Mouse (Mus musculus): Measurements from ENCODE around the gene Atp8a2.
"Not testable (repeated sequence)": the region's sequence is repeated elsewhere in the genome, so short reads cannot be mapped to it uniquely, and the experiment has no call there.

Gene Atp8a2

DNA sequence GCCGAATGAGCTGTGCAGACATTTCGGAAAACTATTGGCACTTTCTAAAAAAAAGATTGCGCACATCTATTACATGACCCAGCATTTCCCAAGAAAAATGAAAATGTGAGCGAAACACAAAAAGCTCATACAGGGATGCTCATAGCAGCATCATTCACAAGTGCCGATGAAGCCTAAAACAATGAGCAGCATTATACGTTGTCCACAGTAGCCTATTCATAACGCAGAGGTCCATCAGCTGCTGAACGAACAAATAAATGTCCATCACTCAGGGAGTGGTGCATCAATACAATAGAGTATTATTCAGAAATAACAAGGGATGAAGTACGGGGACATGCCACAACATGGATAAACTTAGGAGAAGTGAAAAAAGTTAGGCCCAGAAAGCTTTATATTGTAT lies 416.6 kb downstream of the Atp8a2 start:
- DNase-seq (ENCODE audit: low spot score), result peak; percentile 12

DNA sequence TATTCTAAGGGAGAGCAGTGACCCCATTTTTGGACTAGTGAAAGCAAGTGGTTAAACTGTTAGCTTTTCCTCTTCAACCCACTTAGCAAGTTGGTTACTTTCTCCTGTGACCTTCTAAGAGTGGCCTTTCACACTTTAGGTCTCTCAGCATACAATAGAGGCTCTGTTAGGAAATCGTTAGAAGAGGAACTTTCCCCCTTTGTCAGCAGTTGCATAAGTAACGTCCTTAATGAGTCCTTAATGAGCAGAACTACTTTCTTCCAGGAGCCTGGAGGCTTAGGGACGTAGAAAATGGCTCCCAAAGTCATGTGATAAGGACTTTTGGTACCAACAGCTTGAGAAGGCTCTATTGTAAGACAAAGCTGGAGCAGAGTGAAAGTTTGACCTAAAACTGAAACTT lies 434.8 kb downstream of the Atp8a2 start:
- DNase-seq (ENCODE audit: low spot score), result no peak

DNA sequence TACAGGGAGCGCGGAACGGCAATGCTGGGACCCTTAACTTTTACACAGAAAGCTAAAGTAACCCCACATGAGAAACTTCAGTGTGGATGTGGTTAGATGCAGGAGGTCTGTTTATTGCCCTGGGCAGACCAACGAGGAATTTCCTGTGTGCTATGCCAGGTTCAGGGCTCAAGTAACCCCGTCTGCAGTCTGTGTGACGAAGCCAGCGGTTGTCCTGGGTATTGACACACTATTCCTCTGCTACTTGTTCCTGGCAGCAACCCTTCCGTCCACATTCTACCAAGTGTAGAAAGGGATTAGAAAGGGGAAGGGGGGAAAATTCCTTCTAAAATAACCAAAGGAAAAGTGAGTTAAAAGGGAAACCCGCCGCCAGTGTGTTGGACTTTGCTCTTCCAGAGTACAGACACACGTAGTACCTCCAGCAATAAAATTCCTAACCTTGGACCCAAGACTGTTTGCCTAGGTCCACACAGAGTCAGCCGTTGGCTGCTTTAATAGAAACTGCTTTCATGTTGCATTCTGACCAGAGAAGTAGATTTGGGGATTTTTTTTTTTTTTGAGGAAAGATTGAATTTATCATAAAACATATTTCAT lies 437.0 kb downstream of the Atp8a2 start:
- no peak for DNase-seq (ENCODE audit: low spot score)

DNA sequence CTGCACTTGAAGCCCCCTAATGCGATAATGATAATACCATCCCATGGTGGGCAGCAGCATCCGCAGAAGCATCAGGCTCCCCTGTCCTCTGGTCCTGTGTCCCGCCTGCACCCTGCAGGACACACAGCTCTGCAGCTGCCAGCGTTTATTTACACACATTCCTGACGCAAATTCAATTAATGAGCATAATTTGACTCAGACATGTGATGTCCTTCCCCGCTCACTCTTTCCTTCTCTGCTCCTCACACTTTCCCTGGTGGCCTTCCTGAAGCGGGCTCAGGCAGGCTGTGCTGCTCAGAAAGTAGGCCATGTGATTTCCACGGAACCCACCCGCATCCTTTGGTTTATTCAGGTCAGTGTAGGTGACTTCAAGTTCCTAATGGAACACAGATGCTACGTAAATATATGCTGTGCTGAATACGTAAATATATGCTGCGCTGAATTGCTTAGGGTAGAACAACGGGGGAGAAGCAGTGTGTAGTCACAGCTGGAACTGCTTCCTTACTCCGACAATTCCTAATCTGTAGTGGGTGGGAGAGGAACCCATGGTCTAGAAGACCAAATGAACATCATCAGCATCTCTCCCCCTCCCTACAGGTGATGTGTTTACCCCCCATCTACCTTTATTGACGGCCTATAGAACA lies 437.7 kb downstream of the Atp8a2 start:
- no peak for DNase-seq (ENCODE audit: low spot score)

DNA sequence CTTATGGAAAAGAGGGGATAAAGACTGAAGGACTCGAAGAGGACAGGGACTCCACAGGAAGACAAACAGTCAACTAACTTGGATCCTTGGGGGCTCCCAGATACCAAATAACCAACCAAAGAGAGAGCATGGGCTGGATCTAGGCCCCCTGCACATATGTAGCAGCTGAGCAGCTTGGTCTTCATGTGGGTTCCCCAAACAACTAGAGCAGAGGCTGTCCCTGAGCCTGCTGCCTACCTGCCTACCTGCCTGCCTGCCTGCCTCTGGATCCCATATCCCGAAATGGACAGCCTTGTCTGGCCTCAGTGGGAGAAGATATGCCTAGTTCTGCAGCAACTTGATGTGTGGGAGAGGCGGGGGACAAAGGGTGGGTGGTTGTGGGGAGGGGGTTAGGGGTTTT lies 444.6 kb downstream of the Atp8a2 start:
- DNase-seq (ENCODE audit: low spot score), result no peak

DNA sequence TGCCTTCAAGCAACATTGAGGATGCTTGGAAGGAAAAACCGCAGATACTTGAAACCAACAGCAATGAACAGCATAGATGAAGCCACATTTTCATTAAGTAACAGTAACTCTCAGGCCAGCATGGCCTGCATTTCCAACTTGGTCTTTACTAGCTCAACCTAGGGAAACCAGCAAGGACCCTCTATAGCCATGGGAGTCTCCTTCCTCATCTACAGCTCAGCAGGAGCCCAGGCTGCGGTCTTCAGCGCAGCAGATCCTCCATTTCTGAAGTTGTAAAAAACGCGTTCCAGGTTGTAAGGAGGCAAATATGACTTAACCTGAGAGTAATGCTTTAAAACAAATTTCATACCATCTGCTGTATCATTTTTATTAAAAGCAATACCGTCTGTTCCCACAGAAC lies 447.0 kb downstream of the Atp8a2 start:
- DNase-seq (ENCODE audit: low spot score), result no peak

DNA sequence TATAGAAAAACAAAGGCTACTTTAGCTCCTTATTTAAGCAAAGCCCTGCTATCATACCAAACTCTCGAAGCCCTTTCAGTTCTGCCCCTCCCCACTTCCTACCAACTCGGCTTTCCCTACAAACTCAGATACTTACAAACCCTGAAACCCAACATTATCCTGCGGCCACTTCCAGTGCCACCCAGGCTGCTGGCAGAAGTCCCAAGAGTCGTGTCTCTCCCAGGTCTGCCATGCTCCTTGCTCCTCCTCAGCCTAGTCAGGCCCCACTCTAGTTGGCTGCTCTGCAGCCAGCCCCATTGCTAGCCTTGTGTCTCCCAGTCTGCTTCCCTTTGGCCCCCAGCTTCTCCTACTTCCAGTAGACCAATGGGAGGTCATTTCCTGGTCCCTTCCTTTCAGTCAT lies 451.3 kb downstream of the Atp8a2 start:
- no peak for DNase-seq (ENCODE audit: low spot score)

DNA sequence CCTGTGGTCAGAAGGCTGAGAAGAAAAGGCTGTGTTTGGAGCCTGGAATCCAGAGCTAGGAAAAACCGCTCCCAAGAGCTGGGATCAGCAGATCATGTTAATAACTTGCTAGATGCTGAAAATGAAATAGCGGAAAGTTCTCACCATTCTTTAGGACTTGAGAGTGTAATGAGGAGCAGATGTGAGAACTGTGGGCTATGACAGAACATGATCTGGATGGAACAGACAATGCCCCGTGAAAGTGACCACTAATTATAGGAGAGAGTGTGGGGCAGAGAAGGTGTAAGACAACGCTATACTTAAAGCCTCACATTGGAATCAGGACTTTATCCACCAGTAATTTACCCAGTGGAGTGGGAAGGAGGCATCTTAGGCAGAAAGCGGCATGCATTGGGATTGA lies 455.2 kb downstream of the Atp8a2 start:
- DNase-seq (ENCODE audit: low spot score), result no peak

DNA sequence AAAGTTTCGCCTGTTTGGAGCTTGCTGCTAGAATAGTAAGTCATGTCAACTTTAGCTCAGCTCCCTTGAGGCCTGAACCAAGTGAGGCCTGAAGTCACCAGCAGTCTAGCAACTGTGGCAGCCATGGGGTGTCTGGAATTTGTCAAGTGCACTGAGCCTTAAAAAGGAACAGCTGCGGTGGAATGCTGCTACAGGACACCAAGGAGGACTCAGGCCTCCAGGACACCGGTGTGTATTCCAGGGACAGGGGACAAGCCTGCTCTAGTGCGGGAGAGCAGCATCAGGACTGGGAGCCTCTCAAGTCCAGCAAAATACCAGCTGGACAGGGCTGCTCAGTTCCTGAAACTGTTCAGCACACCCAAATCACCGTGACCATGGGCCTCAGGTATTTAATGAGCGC lies 457.5 kb downstream of the Atp8a2 start:
- no peak for DNase-seq (ENCODE audit: low spot score)

DNA sequence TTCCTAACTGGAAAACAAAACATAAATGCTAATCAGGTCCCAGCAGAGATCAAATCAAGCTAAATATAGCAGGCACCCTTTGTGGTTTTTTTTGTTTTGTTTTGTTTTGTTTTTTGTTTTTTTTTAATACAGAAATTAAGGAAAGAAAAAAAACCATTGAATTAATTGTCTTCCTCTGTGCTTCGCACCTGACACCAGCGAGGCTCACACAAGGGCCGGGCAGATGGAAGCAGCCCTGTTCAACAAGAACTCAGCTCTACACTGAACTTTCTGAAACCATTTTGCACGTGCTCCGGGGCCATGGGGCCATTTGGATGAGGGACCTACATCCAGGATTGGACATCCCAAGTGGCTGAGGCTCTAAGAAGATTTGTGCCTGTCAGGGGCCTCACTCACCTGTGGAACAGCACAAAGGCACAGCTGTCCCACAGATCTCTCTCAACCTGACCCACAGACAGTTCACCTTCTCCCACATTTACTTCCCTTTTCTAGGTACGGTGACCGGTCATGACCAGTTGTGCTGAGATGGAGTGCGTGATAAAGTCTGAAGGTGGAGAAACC lies 459.2 kb downstream of the Atp8a2 start:
- DNase-seq (ENCODE audit: low spot score), result no peak

DNA sequence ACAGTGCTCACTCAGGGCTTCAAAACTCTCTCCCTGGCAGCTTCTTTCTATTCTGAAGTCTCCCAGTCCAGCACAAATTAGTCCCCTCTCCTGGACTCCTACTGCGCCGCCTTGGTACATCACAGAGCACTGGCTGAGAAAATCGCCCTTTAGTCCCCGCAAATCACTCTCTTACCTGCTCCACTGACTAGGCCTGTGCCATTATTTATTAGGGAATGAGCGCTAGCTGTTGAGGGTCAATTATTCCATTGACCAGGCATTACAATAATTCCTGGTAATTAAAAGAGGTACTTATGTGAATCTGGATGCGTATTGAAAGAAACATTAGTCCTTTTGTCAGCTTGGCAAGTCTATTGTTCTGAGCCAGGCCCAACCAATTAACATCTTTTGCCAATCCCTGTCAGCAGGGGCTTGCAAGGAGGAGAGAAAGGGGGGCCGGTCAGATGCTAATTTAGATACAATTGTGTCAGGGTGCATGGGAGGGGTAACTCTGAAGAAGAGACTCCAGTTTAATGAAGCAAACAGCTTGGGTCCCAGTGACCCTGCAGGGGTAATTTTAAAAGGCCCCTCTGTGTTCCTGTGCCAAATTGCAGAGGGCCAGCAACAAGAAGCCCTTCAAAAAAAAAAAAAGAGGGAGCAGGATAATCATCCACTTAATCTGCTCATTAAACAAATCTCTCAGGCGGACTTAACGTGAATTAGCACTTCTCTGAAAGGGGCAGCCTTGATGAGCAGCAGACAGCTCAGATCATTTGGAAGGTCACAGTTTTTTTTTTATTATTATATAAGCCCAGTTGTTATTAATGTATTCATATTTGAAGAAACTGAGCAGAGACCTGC lies 459.9 kb downstream of the Atp8a2 start:
- no peak for DNase-seq (ENCODE audit: low spot score)

DNA sequence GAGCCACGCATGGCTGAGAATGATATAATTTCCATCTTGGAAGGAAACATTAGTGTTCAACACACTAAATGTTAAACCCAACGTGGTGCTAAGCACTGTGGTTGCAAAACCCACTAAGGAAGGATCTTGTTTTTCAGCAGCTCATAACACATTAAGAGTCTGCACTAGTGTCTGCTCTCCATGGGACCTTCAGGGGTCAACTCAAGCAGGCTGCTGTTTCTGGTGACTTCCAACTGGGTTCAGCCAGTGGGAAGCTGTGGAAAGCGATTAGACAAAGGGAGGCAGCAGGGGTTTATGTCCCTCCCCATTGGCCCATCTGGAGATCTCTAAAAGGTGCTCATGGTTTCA lies 467.0 kb downstream of the Atp8a2 start:
- DNase-seq (ENCODE audit: low spot score), result no peak

DNA sequence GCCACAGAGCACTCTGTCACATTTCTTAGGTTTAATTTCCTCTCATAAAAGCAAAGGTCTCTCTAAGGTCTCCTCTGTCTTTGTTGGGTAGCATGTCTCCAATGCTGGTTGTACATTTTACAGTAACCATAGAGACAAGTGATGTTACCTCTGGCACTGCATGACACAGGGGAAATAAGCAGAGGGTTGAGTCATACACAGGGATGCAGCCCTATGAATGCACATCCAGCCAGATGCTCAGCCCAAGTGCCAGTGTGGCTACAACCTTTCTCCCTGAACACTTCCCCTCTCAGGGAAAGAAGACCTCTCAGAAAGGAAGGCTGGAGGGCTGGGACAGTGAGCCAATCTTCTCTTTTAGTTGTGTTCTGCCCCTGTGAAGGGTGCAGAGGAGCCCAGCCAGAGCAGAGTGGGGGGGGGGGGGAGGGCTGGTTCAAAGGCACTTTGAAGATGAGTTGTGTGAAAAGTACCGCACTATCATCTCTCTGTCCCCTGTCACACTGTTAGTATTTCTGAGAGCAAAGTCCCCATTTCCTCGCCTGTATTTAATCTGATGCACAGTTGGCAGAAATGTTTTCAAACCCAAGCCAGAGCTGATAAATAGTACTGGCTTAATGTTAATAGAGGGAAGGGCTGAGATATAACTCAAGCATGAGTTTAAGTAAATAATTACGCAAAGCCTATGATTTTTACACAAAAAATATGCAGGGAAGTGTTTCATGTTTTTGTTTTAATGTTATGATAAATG lies 467.5 kb downstream of the Atp8a2 start:
- DNase-seq (ENCODE audit: low spot score), result no peak

DNA sequence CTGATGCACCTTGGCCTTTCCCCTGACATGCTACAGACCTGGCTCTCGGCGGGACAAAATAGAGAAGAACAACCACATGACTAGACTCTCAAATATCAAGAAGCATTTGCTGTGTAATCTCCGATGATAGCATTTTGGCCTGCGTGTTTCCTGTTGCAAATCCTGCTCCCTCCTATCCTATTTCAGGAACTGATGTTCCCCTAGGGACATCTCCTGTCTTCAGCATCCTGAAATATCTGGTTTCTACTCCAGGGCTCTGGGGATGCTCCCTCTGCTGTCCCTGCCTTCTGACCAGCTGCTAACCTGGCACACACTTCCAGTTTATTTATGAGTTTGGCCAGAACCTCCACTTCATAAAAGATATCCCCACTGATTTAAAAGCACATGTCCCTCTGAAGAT lies 470.0 kb downstream of the Atp8a2 start:
- DNase-seq (ENCODE audit: low spot score), result no peak

DNA sequence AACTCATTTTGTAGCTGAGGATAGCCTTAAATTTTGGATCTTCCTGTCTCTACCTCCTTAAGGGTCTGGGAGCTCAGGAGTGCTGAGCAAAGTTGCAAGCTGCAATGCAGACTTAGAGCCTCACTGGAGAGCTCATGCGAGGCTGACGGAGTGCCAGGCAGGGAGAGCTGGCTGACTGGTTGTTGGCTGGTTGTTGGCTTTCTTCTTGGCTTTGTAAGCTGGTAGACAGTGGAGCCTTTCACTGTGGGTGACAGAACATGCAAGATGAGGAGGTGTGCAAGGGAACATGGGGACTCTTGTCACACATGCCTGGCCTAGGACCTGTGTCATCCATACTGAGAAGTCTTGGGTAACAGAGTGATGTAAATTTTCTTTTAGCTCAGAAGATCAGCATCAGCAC lies 473.8 kb downstream of the Atp8a2 start:
- DNase-seq (ENCODE audit: low spot score), result no peak

DNA sequence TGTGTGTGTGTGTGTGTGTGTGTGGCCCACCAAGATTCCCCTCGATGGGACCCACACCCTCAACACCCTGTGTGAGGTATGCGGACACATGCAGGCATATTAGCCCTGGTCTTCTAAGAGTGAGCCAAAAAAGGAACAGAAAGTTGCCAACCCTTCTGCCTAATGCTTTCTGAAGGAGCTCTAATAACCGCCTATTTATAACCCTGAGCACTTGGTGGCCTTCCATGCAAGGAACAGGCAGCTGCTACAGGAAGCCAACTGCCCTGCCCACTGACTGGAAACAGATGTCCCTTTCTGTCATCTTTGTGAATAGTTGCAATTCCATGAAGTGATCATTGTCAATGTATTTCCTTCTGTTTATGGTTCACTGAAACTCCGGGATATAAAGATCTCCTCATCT lies 475.0 kb downstream of the Atp8a2 start:
- no peak for DNase-seq (ENCODE audit: low spot score)

DNA sequence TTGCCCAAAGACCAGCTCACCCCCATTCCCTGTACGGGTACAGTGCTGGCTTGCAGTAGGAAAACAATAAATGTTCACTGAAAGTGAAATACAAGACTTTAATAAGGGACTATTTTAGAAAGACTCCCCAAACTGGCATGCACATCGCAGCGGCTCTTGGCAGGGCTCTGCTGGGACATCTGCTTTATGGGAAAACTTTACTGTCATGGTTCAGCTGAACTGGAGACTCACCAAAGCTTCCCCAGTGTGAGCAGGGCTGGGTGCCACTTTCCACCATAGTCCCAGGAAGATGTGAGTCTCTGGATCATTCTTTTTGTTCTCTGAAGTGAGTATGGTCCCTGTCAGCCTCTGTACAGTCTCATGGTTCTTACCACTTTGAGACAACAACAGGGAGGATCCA lies 475.6 kb downstream of the Atp8a2 start:
- DNase-seq (ENCODE audit: low spot score), result no peak

DNA sequence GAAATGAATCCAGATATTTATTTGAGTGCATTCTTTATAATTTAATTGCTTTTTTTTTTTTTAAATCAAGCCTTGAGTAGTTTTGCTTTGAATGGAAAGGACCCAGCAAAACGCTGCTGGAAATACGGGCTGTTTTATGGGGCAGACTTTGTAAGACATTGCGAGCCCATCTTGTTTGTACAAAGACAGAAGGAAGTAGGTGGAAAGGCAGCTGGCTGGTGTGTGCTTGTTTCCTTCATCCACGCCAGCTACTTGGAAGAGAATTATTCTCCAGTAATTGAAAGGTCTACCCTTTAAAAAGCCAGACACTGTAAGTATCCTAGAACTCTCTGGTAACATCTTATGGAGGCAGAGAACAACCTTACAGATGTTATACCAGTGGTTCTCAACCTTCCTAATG lies 476.6 kb downstream of the Atp8a2 start:
- DNase-seq (ENCODE audit: low spot score), result no peak

DNA sequence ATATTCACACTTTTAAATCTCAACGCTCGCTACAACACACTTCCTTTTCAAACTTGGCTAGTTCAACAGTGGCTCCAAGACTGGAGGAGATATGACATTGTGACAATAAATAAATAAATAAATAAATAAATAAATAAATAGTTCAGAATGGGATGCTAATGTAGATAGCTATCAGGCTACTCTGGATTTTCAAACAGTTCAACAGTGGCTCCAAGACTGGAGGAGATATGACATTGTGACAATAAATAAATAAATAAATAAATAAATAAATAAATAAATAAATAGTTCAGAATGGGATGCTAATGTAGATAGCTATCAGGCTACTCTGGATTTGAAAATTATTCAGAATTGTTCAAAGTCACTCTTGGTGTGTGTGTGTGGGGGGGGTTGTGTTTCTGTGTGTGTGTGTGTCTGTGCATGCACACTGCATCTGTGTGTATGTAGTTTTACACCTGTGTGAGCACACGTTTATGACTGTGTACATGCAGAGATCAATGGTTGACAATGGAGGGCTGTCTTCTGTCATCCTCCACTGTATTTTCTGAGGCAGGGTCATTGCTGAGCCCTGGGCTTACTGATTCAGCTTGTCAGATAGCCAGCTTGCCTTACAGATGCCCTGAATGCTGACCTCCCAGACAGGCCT lies 480.4 kb downstream of the Atp8a2 start:
- DNase-seq (ENCODE audit: low spot score), result not testable (repeated sequence)

DNA sequence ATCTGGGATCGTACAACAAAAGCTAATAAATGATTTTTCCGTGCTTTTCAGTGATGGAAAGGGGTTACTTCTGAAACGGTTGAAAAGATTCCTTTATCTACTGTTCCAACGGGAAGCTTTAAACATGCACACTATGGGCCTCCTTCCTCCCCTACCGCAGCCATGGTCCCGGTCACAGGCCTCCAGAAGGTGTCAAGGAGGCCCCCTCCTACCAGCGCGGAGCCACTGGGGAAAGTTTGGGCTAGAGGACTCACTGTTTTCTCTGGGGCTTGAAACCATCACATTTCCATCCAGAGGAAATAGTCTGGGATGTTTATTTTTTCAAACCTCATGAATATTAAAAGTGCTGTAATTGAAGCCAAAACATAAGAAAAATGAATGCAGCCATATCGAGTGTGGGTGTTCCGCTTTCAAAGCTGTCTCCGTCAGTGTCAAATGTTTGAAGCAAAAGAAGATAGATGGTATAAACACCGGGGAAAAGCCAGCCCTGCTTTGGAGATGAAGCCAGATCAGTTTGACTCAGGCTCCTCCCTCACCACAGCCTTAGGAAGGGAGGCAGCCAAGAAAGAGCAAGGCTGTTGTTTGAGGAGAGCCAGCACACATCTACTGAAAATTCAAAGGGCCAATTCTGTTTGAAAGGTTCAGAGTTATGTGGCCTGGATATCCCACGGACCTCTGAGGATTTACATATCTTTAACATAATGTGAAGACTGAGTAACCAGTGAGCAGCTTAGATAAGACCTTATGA lies 481.1 kb downstream of the Atp8a2 start:
- peak; percentile 38 for DNase-seq (ENCODE audit: low spot score)
